Mouse (Mus musculus) adrenal gland, adult 2 months (tissue): ENCODE results near the gene Rfc1. TPM values are rescaled to one million over a fixed set of nuclear protein-coding genes. Genes with fewer than 3 reads are reported as not detected.

Source experiments
- polyA plus RNA-seq: library from polyadenylated mRNA; depleted of rRNA; stranded (reverse); fragments of >200 nt; gene quantifications from 2 replicates; pipeline ENCODE4 v1.2.3, GENCODE M21; 2012; rRNA removed
- total RNA-seq, 2 experiments: library from RNA; stranded (reverse); gene quantifications; 2 replicates each; pipeline ENCODE4 v1.2.3; 2021

Gene Rfc1
- total and polyA plus RNA-seq, 3 experiments = 5.4 to 46.1 (median 38.7) TPM

Other genes starting within 250 kb of the Rfc1 start
- under 1 TPM; 0.37 to 0.38 TPM for gene Tmem156, start 243.5 kb downstream of the Rfc1 start, total RNA-seq
- gene Tmem156, start 243.5 kb downstream of the Rfc1 start, polyA plus RNA-seq = not detected in 2 replicates
- gene Klhl5, start 228.1 kb downstream of the Rfc1 start, total RNA-seq = 10 to 100 TPM; 48.6 to 63.2 TPM
- 31.4 and 36.7 TPM in 2 replicates for gene Klhl5, start 228.1 kb downstream of the Rfc1 start, polyA plus RNA-seq
- 1 to 10 TPM; 6.0 to 9.5 TPM for gene Wdr19, start 136.0 kb downstream of the Rfc1 start, total RNA-seq
- gene Wdr19, start 136.0 kb downstream of the Rfc1 start, polyA plus RNA-seq = 1.6 and 2.3 TPM in 2 replicates
- 10 to 100 TPM; 10.3 to 19.6 TPM for gene Klb, start 12.6 kb upstream of the Rfc1 start, total RNA-seq
- gene Klb, start 12.6 kb upstream of the Rfc1 start, polyA plus RNA-seq = 4.9 and 8.4 TPM in 2 replicates
- gene Rpl9, start 55.8 kb upstream of the Rfc1 start, total RNA-seq = 1,000 to 10,000 TPM in 1 of 2 experiments, 100 to 1,000 TPM in 1; 692 to 1,124 TPM
- 22.2 and 28.6 TPM in 2 replicates for gene Rpl9, start 55.8 kb upstream of the Rfc1 start, polyA plus RNA-seq
- 10 to 100 TPM; 46.0 to 62.3 TPM for gene Lias, start 55.8 kb upstream of the Rfc1 start, total RNA-seq
- 4.9 and 5.2 TPM in 2 replicates for gene Lias, start 55.8 kb upstream of the Rfc1 start, polyA plus RNA-seq
- 10 to 100 TPM; 71.8 to 82.5 TPM for gene Ugdh, start 100.3 kb upstream of the Rfc1 start, total RNA-seq
- 5.7 and 5.9 TPM in 2 replicates for gene Ugdh, start 100.3 kb upstream of the Rfc1 start, polyA plus RNA-seq
- gene Gm43552, start 157.2 kb upstream of the Rfc1 start, total RNA-seq = 1 to 10 TPM in 1 of 2 experiments, not detected in 1; 1.2 TPM
- gene Gm43552, start 157.2 kb upstream of the Rfc1 start, polyA plus RNA-seq = 8.3 TPM in 1 of 2 replicates, not detected in the other
- 100 to 1,000 TPM; 177 to 196 TPM for gene Smim14, start 201.5 kb upstream of the Rfc1 start, total RNA-seq
- gene Smim14, start 201.5 kb upstream of the Rfc1 start, polyA plus RNA-seq = 138 and 142 TPM in 2 replicates
- 100 to 1,000 TPM in 1 of 2 experiments, 10 to 100 TPM in 1; 89.5 to 103 TPM for gene Ube2k, start 201.6 kb upstream of the Rfc1 start, total RNA-seq
- 3.5 and 5.7 TPM in 2 replicates for gene Ube2k, start 201.6 kb upstream of the Rfc1 start, polyA plus RNA-seq